Comparison of ENCODE assay signal across 25 mouse cellular contexts in genomic region chrX:77802293-77802692, GRCm38 (mm10). TPM values are rescaled to one million over a fixed set of nuclear protein-coding genes. Genes with fewer than 3 reads are reported as not detected.
"Had no signal": no experiment of that assay in that cellular context is flagged by ENCODE, and none has a peak within 500 bp of the region (broad histone marks: within the 10 kb centered on the region; RNA-seq: fewer than 3 reads in every experiment).

No protein-coding gene starts in this region.

- H3K27me3 ChIP-seq: liver, embryonic 13.5 days; liver, embryonic 15.5 days; midbrain, embryonic 13.5 days; neural tube, embryonic 12.5 days had no signal

- H3K4me1 ChIP-seq: liver, embryonic 13.5 days; liver, embryonic 15.5 days; midbrain, embryonic 13.5 days; neural tube, embryonic 12.5 days had no signal

- H3K4me2 ChIP-seq: liver, embryonic 13.5 days; liver, embryonic 15.5 days; lung, embryonic 14.5 days; midbrain, embryonic 11.5 days; midbrain, embryonic 13.5 days; neural tube, embryonic 12.5 days had no signal

- ATAC-seq: liver, postnatal 0 days; midbrain, embryonic 13.5 days; midbrain, embryonic 16.5 days had no signal

- H3K36me3 ChIP-seq: liver, embryonic 13.5 days; liver, embryonic 15.5 days; midbrain, embryonic 13.5 days; neural tube, embryonic 12.5 days had no signal

- H3K27ac ChIP-seq: liver, embryonic 13.5 days; liver, embryonic 15.5 days; midbrain, embryonic 13.5 days; neural tube, embryonic 12.5 days had no signal

- DNase-seq: liver, embryonic 13.5 days; liver, postnatal 0 days; lung, embryonic 14.5 days; lung, postnatal 10 days; lung, postnatal 4 days; right cerebral cortex, postnatal 25 days; right cerebral cortex, postnatal 4 days; spleen, adult 18-20 months; thymus, adult 2 months; thymus, postnatal 25 days; thymus, postnatal 4 days had no signal

- H3K4me3 ChIP-seq: liver, embryonic 13.5 days; liver, embryonic 15.5 days; megakaryocyte, embryonic 14.5 days; midbrain, embryonic 13.5 days; neural tube, embryonic 12.5 days had no signal

- H3K9me3 ChIP-seq: liver, embryonic 13.5 days; liver, embryonic 15.5 days; megakaryocyte, embryonic 14.5 days; midbrain, embryonic 13.5 days; neural tube, embryonic 12.5 days had no signal

- H3K9ac ChIP-seq: liver, embryonic 13.5 days; liver, embryonic 15.5 days; liver, postnatal 0 days; lung, embryonic 14.5 days; midbrain, embryonic 13.5 days; neural tube, embryonic 12.5 days had no signal

RNA-seq across cellular contexts. Expression of gene Pbsn, which starts 51.1 kb away (rescaled TPM):
- total RNA-seq: neutrophil, adult 5-6 weeks had no signal
- polyA plus RNA-seq: liver, embryonic 13.5 days; liver, embryonic 15.5 days; liver, postnatal 0 days; lung, embryonic 14.5 days; lung, embryonic 16.5 days; midbrain, embryonic 11.5 days; midbrain, embryonic 13.5 days; midbrain, embryonic 16.5 days; neural tube, embryonic 12.5 days; neural tube, embryonic 14.5 days; small intestine, adult 2 months; stomach, embryonic 14.5 days; stomach, embryonic 16.5 days; testis, adult 2 months; thymus, adult 2 months; urinary bladder, adult 2 months had no signal
